Mouse (Mus musculus) T-helper 2 cell (primary cell): ENCODE results near the gene Fastk.

Experiments
- in situ Hi-C: fragments of 300-600 bp; cut with MboI, MseI; formaldehyde crosslinking; loops from one replicate; pipeline ENCODE4 v1.15.1; 2025; ENCODE audit warnings: high pct_unique_total_duplicates

The Fastk gene

DNA sequence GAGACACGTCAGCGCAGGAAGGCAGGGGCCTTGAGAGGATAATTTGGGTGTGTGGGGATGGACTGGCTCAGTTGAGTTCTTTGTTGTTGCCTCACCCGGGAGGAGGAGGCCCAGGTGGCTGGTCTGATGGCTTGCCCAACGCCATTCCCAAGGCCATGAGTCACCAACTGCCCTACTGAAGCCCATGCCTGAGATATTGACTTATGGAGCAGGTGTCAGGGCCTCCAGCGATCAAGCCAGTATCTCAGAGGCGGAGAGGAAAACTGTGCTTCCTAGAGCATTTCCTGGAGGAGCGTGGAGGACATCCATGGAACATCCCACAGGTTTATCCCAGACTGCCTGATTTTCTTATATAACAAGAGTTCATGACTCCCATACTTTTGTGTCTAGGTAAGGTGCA, 52.4 kb downstream of the Fastk start:
- in situ Hi-C loops: loop anchor here (5.0 kb wide), 1 partner anchor 60 kb away; the partner anchor contains the start of gene Agap3

DNA sequence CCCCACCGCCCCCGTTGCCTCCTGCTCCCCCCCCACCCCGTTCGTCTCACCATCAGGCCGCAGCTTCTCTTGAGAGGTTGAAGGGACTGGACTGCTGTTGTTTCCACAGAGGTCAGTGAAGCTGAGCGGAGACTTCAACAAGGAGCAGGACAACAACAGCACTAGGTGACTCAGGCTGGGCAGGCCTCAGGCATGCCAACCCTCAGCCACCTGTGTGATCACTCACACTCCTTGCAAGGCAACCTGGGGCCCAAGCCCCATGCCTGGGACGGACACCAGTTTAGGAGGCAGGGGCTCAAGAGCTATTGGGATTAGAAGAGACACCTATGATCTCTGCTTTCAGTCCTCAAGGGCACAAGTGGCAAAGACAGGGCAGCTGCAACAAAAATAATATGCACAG, 53.2 kb downstream of the Fastk start, which contains the start of gene Atg9b:
Gene Atg9b, minus strand, starts transcription at position 280 of the 400 bp plus-strand sequence.
- in situ Hi-C loops: loop anchor here (5.0 kb wide), 1 partner anchor 60 kb away; the partner anchor contains the start of gene Agap3

DNA sequence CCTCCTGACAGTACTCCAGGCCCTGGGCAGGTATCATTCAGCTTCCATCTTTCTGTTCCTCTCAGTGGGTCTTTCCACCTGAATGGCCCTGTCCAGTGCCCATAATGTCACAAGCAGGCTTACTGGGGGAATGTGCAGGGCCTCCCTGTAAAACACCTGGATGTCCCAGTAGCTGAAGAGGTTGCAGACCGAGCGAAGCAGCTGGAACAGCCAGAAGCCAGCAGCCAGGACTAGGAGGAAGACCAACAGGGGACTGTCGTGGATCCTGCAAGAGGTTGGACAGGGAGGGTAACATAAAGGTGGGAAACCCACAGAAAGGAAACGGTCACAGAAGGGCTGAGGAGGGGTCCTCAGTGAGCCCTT, 55.4 kb downstream of the Fastk start:
- in situ Hi-C loops: loop anchor here (5.0 to 10.0 kb wide), 2 partner anchors 63 to 225 kb away; partner anchors contain the start of genes Agap3 and Nupl2

DNA sequence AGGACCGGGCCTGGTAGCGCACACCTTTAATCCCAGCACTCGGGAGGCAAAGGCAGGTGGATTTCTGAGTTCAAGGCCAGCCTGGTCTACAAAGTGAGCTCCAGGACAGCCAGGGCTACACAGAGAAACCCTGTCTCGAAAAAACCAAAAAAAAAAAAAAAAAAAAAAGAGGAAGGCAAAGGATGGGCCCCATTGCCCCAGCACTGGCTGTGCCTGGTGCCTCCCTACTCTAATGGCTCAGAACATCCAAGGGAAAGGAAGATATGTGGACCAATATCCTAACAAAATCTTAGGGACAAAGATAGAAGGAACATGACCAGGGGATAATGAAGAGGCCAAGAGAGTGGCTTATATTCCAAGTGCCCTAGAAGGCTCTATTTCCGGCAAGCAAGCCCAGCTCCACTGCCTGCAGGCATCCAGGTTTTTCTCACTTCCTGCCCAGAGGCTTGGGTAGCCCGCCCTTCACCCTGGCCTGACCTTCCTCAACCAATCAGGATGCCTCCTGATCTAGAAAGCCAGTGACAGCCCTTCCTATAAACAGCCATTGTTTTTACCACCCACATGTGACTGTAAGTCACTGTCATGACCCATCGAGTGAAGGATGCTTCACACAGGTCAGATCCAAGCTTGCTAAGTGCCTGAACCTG, 56.0 kb downstream of the Fastk start:
- in situ Hi-C loops: loop anchor here (10.0 kb wide), 1 partner anchor 224 kb away; the partner anchor contains the start of gene Nupl2
